Mouse (Mus musculus) CH12.LX (cell line): ENCODE measurements around the gene Gnai2. TPM values are rescaled to one million over a fixed set of nuclear protein-coding genes. Genes with fewer than 3 reads are reported as not detected.

Experiments
- DNase-seq: peaks from one replicate; pipeline ENCODE4 v3.0.0-alpha.2; 2013; ENCODE audit errors: extremely low read depth
- H3K27ac ChIP-seq: 2 replicates; pipeline ENCODE4 v1.5.1; 2012; ENCODE audit warnings: low read depth, mild to moderate bottlenecking, control low read depth, moderate library complexity; ENCODE audit not compliant: insufficient read depth
- H3K27me3 ChIP-seq: replicated peaks from 2 replicates; pipeline ENCODE3; 2012; ENCODE audit warnings: inconsistent platforms
- H3K36me3 ChIP-seq, 2 experiments: replicated peaks in 1 of 2; 2 replicates each; pipeline versions ENCODE3 to v1.6.1; 2012; ENCODE audit warnings: inconsistent platforms in 1 of 2, low read length in 1 of 2, mild to moderate bottlenecking in 1 of 2, mixed read lengths in 1 of 2, moderate library complexity in 1 of 2; ENCODE audit not compliant: control insufficient read depth in 1 of 2, insufficient read depth in 1 of 2
- H3K4me1 ChIP-seq, 2 experiments: 2 replicates each; pipeline ENCODE4 v1.6.1; 2012; ENCODE audit warnings: inconsistent platforms in 1 of 2, moderate library complexity in 1 of 2; ENCODE audit not compliant: insufficient read depth in 2 of 2, control insufficient read depth in 1 of 2
- H3K4me2 ChIP-seq: 2 replicates; pipeline ENCODE4 v1.6.1; 2012; ENCODE audit warnings: low read depth, mild to moderate bottlenecking, control low read depth; ENCODE audit not compliant: poor library complexity, insufficient read depth, severe bottlenecking
- H3K4me3 ChIP-seq, 3 experiments: fragments of 150-350 bp in 1 of 3; sonication (generic) in 1 of 3; replicated peaks in 1 of 3; 2 replicates each; pipeline versions ENCODE3 to v1.5.1; 2011 to 2012; ENCODE audit warnings: low read depth in 2 of 3, low read length in 2 of 3, mild to moderate bottlenecking in 2 of 3, moderate library complexity in 2 of 3, control low read depth in 1 of 3, improper control_type of control experiment in 1 of 3, inconsistent platforms in 1 of 3, mixed read lengths in 1 of 3; ENCODE audit not compliant: poor library complexity in 1 of 3
- H3K79me2 ChIP-seq: replicated peaks from 2 replicates; pipeline ENCODE4 v1.6.1; 2012; ENCODE audit warnings: mild to moderate bottlenecking, moderate library complexity; ENCODE audit not compliant: control insufficient read depth, poor library complexity, insufficient read depth, severe bottlenecking; ENCODE audit errors: extremely low read depth
- H3K9ac ChIP-seq: 2 replicates; pipeline ENCODE4 v1.6.1; 2012; ENCODE audit warnings: low read depth, mild to moderate bottlenecking, control low read depth, moderate library complexity; ENCODE audit not compliant: insufficient read depth
- H3K9me3 ChIP-seq: replicated peaks from 2 replicates; pipeline ENCODE3; 2012; ENCODE audit warnings: low read length, inconsistent platforms, mixed read lengths
- BHLHE40 ChIP-seq: IDR thresholded peaks from 2 replicates; pipeline ENCODE4 v1.6.1; 2011; ENCODE audit warnings: mild to moderate bottlenecking, low read depth, low read length, improper control_type of control experiment
- CHD1 ChIP-seq: IDR thresholded peaks from 2 replicates; pipeline ENCODE4 v1.6.1; 2012; ENCODE audit warnings: low read depth, low read length, improper control_type of control experiment, inconsistent platforms
- CHD2 ChIP-seq: IDR thresholded peaks from 2 replicates; pipeline ENCODE4 v1.6.1; 2011; ENCODE audit warnings: low read length, improper control_type of control experiment
- CTCF ChIP-seq, 2 experiments: IDR thresholded peaks in 1 of 2; conservative IDR thresholded peaks in 1 of 2; 2 replicates each; pipeline ENCODE4 v1.5.1; 2011 to 2012; ENCODE audit warnings: low read depth in 2 of 2, low read length in 2 of 2, improper control_type of control experiment in 1 of 2, inconsistent platforms in 1 of 2, mild to moderate bottlenecking in 1 of 2, moderate library complexity in 1 of 2
- ELF1 ChIP-seq: IDR thresholded peaks from 2 replicates; pipeline ENCODE4 v1.6.1; 2014; ENCODE audit warnings: low read depth, mild to moderate bottlenecking, inconsistent platforms, low read length, improper control_type of control experiment
- EP300 ChIP-seq: IDR thresholded peaks from 2 replicates; pipeline ENCODE4 v1.6.1; 2011; ENCODE audit warnings: low read length, improper control_type of control experiment
- ETS1 ChIP-seq: conservative IDR thresholded peaks from 2 replicates; pipeline ENCODE4 v1.6.1; 2012; ENCODE audit warnings: low read depth, mild to moderate bottlenecking, inconsistent platforms, low read length, improper control_type of control experiment, moderate library complexity
- GABPA ChIP-seq: IDR thresholded peaks from 2 replicates; pipeline ENCODE4 v1.6.1; 2012; ENCODE audit warnings: low read depth, low read length, improper control_type of control experiment, inconsistent platforms; ENCODE audit not compliant: insufficient replicate concordance
- HCFC1 ChIP-seq: IDR thresholded peaks from 2 replicates; pipeline ENCODE4 v1.6.1; 2012; ENCODE audit warnings: low read depth, mild to moderate bottlenecking, inconsistent platforms, low read length, improper control_type of control experiment
- IRF4 ChIP-seq: IDR thresholded peaks from 2 replicates; pipeline ENCODE4 v1.6.1; 2014; ENCODE audit warnings: low read depth, mild to moderate bottlenecking, inconsistent platforms, low read length, improper control_type of control experiment
- KAT2A ChIP-seq: IDR thresholded peaks from 2 replicates; pipeline ENCODE4 v1.6.1; 2012; ENCODE audit warnings: low read length, improper control_type of control experiment, inconsistent platforms; ENCODE audit not compliant: insufficient replicate concordance
- MAFK ChIP-seq: IDR thresholded peaks from 2 replicates; pipeline ENCODE4 v1.6.1; 2011; ENCODE audit warnings: low read length, improper control_type of control experiment; ENCODE audit not compliant: insufficient replicate concordance
- MAX ChIP-seq: IDR thresholded peaks from 2 replicates; pipeline ENCODE4 v1.6.1; 2011; ENCODE audit warnings: low read length, improper control_type of control experiment
- MAZ ChIP-seq: IDR thresholded peaks from 2 replicates; pipeline ENCODE4 v1.6.1; 2012; ENCODE audit warnings: low read depth, mild to moderate bottlenecking, inconsistent platforms, low read length, improper control_type of control experiment, moderate library complexity
- MYC ChIP-seq: IDR thresholded peaks from 2 replicates; pipeline ENCODE4 v1.6.1; 2011; ENCODE audit warnings: low read depth, mild to moderate bottlenecking, improper control_type of control experiment, low read length
- NELFE ChIP-seq: IDR thresholded peaks from 2 replicates; pipeline ENCODE4 v1.6.1; 2011; ENCODE audit warnings: low read depth, low read length, improper control_type of control experiment
- PAX5 ChIP-seq: IDR thresholded peaks from 2 replicates; pipeline ENCODE4 v1.6.1; 2012; ENCODE audit warnings: low read length, inconsistent platforms, mixed read lengths
- POLR2A ChIP-seq: IDR thresholded peaks from 2 replicates; pipeline ENCODE4 v1.6.1; 2011; ENCODE audit warnings: low read depth, mild to moderate bottlenecking, improper control_type of control experiment, low read length
- TCF12 ChIP-seq: IDR thresholded peaks from 2 replicates; pipeline ENCODE4 v1.6.1; 2014; ENCODE audit warnings: low read depth, mild to moderate bottlenecking, inconsistent platforms, low read length, improper control_type of control experiment
- USF1 ChIP-seq: IDR thresholded peaks from 2 replicates; pipeline ENCODE4 v1.6.1; 2014; ENCODE audit warnings: low read depth, mild to moderate bottlenecking, inconsistent platforms, low read length, improper control_type of control experiment
- ZC3H11A ChIP-seq: IDR thresholded peaks from 2 replicates; pipeline ENCODE4 v1.6.1; 2012; ENCODE audit warnings: low read depth, mild to moderate bottlenecking, inconsistent platforms, low read length, improper control_type of control experiment
- ZKSCAN1 ChIP-seq: IDR thresholded peaks from 2 replicates; pipeline ENCODE4 v1.6.1; 2012; ENCODE audit warnings: low read depth, inconsistent platforms, low read length, improper control_type of control experiment, borderline replicate concordance
- dilution Hi-C: fragments of 300-500 bp; cut with MboI; formaldehyde crosslinking; loops from 2 replicates; pipeline ENCODE4 v1.14.3; 2020; ENCODE audit warnings: low sequenced_read_pairs; ENCODE audit not compliant: extremely low pct_unique_long_range_greater_than_20kb, extremely low pct_ligation_motif_present
- in situ Hi-C: fragments of 300-500 bp; cut with MboI; formaldehyde crosslinking; loops from 3 replicates; pipeline ENCODE4 v1.14.3; 2019; ENCODE audit warnings: low sequenced_read_pairs, low pct_ligation_motif_present, low pct_unique_long_range_greater_than_20kb, mixed read lengths
- polyA plus RNA-seq: library from polyadenylated mRNA; unstranded; fragments of >175 nt; gene quantifications from 2 replicates; pipeline ENCODE4 v1.2.1, GENCODE M21; 2012; ENCODE audit warnings: low read depth; ENCODE audit not compliant: insufficient read length
- total RNA-seq, 2 experiments: library from RNA; depleted of rRNA; stranded (reverse); fragments of 300-350 nt in 1 of 2; fragments of >200 nt in 1 of 2; gene quantifications; 2 replicates each; pipeline ENCODE4 v1.2.3; 2012 to 2014

Gnai2 gene
- total and polyA plus RNA-seq, 3 experiments, result 86.2 to 262 (median 154) TPM

- in situ Hi-C loops, result no loop called here
- H3K27ac ChIP-seq, result no peak overlapping the region
- DNase-seq, result no peak
- peaks cover 48 to 96% of the 10 kb centered on the region in 2 experiments for H3K36me3 ChIP-seq
- peaks cover under 1% of the 10 kb centered on the region for H3K79me2 ChIP-seq
- TF ChIP-seq TCF12 (no peak), MAFK (no peak)
- TF ChIP-seq, all 38 proteins: peak for 0
- Histone ChIP-seq H3K27me3 (no peaks in the 10 kb centered on the region), H3K9ac (no peak overlapping the region), H3K4me2 (no peak overlapping the region), H3K9me3 (no peaks in the 10 kb centered on the region), H3K4me1 (peaks cover 0 to 4% of the 10 kb centered on the region in 2 experiments; a peak in 2 of 4 replicates), H3K4me3 (no peak overlapping the region)
- dilution Hi-C loops, result no loop called here
These were observed 40.7 kb downstream of the Gnai2 start for GRCm38 (mm10) chr9:107594281-107595062.

- Histone ChIP-seq H3K27me3 (no peaks in the 10 kb centered on the region), H3K9ac (no peak overlapping the region), H3K4me3 (no peak overlapping the region), H3K36me3 (peaks cover 44 to 92% of the 10 kb centered on the region in 2 experiments), H3K79me2 (peaks cover 12% of the 10 kb centered on the region), H3K4me1 (peaks cover 3 to 13% of the 10 kb centered on the region in 2 experiments; a peak in 3 of 4 replicates), H3K9me3 (no peaks in the 10 kb centered on the region), H3K27ac (no peak overlapping the region), H3K4me2 (no peak overlapping the region)
- in situ Hi-C loops, result no loop called here
- no peak for DNase-seq
- no peak for TF ChIP-seq BHLHE40
- no peak for TF ChIP-seq KAT2A
- no peak for TF ChIP-seq NELFE
- no peak for TF ChIP-seq USF1
- no peak for TF ChIP-seq MAZ
- TF ChIP-seq CHD2, result no peak
- TF ChIP-seq EP300, result no peak
- no peak for TF ChIP-seq ETS1
- TF ChIP-seq ZC3H11A, result no peak
- no peak for TF ChIP-seq POLR2A
- TF ChIP-seq MAX, result no peak
- TF ChIP-seq PAX5, result no peak
- TF ChIP-seq HCFC1, result no peak
- TF ChIP-seq MYC, result no peak
- no peak for TF ChIP-seq GABPA
- no peak for TF ChIP-seq IRF4
- no peak for TF ChIP-seq ZKSCAN1
- TF ChIP-seq CTCF (conservative IDR thresholded peaks at IDR 0.05 in 1 of 2, IDR thresholded peaks at IDR 0.05 in 1 of 2; ENCODE audit: low read depth in 2 of 2, low read length in 2 of 2), result no peak
- TF ChIP-seq CHD1, result no peak
- no peak for TF ChIP-seq ELF1
- dilution Hi-C loops, result no loop called here
These were observed 41.8 kb downstream of the Gnai2 start for GRCm38 (mm10) chr9:107593101-107593976.
